ENCODE assay signal across 8 mouse cellular contexts in genomic region chrX:7574087-7574884, GRCm38 (mm10). TPM values are rescaled to one million over a fixed set of nuclear protein-coding genes. Genes with fewer than 3 reads are reported as not detected.
A peak's percentile ranks its signal among the peaks of the same experiment; 100 is the strongest.
DNase-seq lines count a peak whose midpoint lies in the region; ATAC-seq and TF ChIP-seq lines count a peak whose summit lies in the region.

TSS of gene Ppp1r3f (minus strand) at chrX:7574283.

- peak within 1 kb of the TSS; percentile 52 for H3K4me3 ChIP-seq in hindbrain, embryonic 13.5 days

- CTCF ChIA-PET in Patski (lab: Charles Lee) = interaction anchor here (1.0 kb wide), 1 partner anchor 29 kb away, joined by 3 read pairs; no protein-coding TSS in a partner anchor

- peak within 1 kb of the TSS; percentile 92 for H3K27ac ChIP-seq in hindbrain, embryonic 13.5 days

- no peaks in the 10 kb centered on the region; the same call in 1 of the 2 replicates for H3K9me3 ChIP-seq in hindbrain, embryonic 13.5 days

- H3K9ac ChIP-seq in hindbrain, embryonic 13.5 days = peak within 1 kb of the TSS; percentile 73

- H3K36me3 ChIP-seq in hindbrain, embryonic 13.5 days = no peaks in the 10 kb centered on the region

- WGBS in hindbrain, embryonic 13.5 days = 16% methylated on average over 51 of the region's 65 CpGs

- peak; percentile 91 for ATAC-seq in Patski
- ATAC-seq in hindbrain, embryonic 13.5 days (ENCODE audit: low FRiP score) = peak; percentile 98

- no peak for TF ChIP-seq CTCF in Patski (IDR thresholded peaks at IDR 0.05)

- peaks cover 9% of the 10 kb centered on the region for H3K27me3 ChIP-seq in Patski
- no peaks in the 10 kb centered on the region for H3K27me3 ChIP-seq in hindbrain, embryonic 13.5 days

- peak; percentile 69 for DNase-seq in Patski (ENCODE audit: low read depth, low spot score)
- DNase-seq in cerebellum, postnatal 14 days = peak; percentile 95
- peak; percentile 95 to 97 for DNase-seq in frontal cortex, postnatal 14 days (ENCODE audit: low spot score in 2 of 2)
- DNase-seq in layer of hippocampus, postnatal 25 days (ENCODE audit: extremely low spot score in 1 of 2, low spot score in 1 of 2) = peak; percentile 83 to 89
- peak; percentile 96 for DNase-seq in lung, postnatal 25 days (ENCODE audit: low spot score)
- peak; percentile 89 for DNase-seq in retina, embryonic 14.5 days (ENCODE audit: low spot score)
- peak; percentile 92 for DNase-seq in thymus, postnatal 4 days

- POLR2A ChIA-PET in Patski (lab: Charles Lee) = no interaction called here

- peak within 1 kb of the TSS; percentile 64 for H3K4me2 ChIP-seq in hindbrain, embryonic 13.5 days

- in situ Hi-C loops in Patski (cut with MboI; ENCODE audit: low pct_unique_long_range_greater_than_20kb) = no loop called here

- H3K4me1 ChIP-seq in hindbrain, embryonic 13.5 days (replicated peaks) = peaks cover 43% of the 10 kb centered on the region

RNA-seq across cellular contexts. Expression of gene Ppp1r3f, which starts in this region (rescaled TPM):
- 11.2 TPM for polyA plus RNA-seq in Patski (2021)
- 4.4 and 5.2 TPM in 2 replicates for polyA plus RNA-seq in hindbrain, embryonic 13.5 days (2015; fragmentation: Nextera tagmentation; extraction: Ambion mirVana)
- 10 to 100 TPM; 17.4 to 17.8 TPM for total RNA-seq in layer of hippocampus, postnatal 25 days (2021)

Comparison
In these comparisons a context has a peak if more than half of its experiments do, and no peak if none do; other contexts are left out.
1. Peak in every context shown above with its lines: DNase-seq, ATAC-seq, H3K4me3 ChIP-seq and H3K27ac ChIP-seq.